Mouse (Mus musculus): ENCODE data around the gene Psat1. TPM values are rescaled to one million over a fixed set of nuclear protein-coding genes. Genes with fewer than 3 reads are reported as not detected.
A peak's percentile ranks its signal among the peaks of the same experiment; 100 is the strongest.

The Psat1 gene
- polyA plus RNA-seq, 1 experiment from 2014 or later, result 57.3 TPM

DNA sequence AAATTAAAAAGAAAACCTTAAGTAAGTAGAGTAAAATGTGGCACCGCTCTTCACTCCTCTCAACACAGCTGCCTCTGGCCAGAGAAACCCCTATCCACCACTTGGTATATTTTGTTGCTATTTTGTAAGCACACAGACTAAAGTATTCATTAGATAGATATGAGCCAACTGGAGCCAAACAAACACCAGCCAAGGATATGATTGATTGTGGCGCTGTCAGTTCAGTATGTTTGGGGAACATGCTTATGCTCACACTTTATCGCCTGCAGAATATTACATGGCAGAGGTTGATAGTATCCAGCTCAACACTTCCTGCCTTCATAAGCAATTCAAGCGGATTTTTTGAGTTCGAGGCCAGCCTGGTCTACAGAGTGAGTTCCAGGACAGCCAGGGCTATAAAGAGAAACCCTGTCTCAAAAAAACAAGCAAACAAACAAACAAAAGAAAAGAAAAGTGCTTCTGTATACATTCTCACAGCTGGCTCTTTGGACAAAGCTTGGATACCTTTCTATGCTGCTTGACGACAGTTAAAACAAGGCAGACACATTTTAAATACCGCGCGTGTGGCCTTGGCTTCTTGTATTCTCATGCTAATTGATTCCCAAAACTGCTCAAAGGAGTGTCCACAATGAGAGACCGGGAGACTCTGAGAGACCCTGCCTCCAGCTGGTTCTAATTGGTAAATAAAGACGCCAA is 4.6 kb downstream of the Psat1 start:
- TF ChIP-seq EP300 (IDR thresholded peaks at IDR 0.05; ENCODE audit: low read depth), result no peak
- TF ChIP-seq CTCF (IDR thresholded peaks at IDR 0.05; ENCODE audit: low read depth), result no peak
- H3K4me3 ChIP-seq (ENCODE audit: low read depth, low read length), result no peak overlapping the region
- 0 out of 2 replicates have a peak, but pooled peaks cover 3% of the 10 kb centered on the region for H3K4me1 ChIP-seq (ENCODE audit: insufficient read depth)
- DNase-seq (no peak), ATAC-seq (peak; percentile 36; the same call in 1 of the 2 replicates)
- no peaks in the 10 kb centered on the region for H3K9me3 ChIP-seq (ENCODE audit: low read length)
- no peak overlapping the region for H3K4me2 ChIP-seq (ENCODE audit: low read depth, low read length)
- no peaks in the 10 kb centered on the region for H3K36me3 ChIP-seq (replicated peaks; ENCODE audit: insufficient read depth, low read length)
- H3K27me3 ChIP-seq (ENCODE audit: insufficient read depth, low read length), result no peaks in the 10 kb centered on the region
- peak overlapping the region; percentile 72 for H3K27ac ChIP-seq (ENCODE audit: low read depth)
- 72% methylated on average over 11 of the region's 11 CpGs for WGBS (ENCODE audit: insufficient replicate concordance)
- H3K9ac ChIP-seq (replicated peaks), result no peak overlapping the region

DNA sequence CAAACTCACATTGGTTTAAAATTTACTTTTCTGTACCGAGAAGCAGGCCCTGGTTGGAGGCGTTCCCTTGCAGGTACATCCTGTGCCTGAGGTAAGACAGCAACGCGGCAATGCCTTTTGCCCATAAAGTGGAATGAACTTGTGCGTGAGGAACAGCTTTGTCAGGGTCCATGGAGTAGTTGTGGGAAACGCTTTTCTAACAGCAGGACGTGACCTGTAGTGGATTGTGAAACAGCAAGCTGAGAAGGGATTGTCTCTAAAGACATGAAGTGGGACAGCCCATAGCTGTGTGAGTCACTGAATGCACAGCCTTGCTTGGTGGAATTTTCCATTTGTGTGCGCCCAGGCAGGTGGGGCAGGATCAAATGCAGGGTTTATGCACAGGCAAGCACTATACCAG is 5.7 kb downstream of the Psat1 start:
- TF ChIP-seq CTCF (IDR thresholded peaks at IDR 0.05; ENCODE audit: low read depth), result no peak
- TF ChIP-seq EP300 (IDR thresholded peaks at IDR 0.05; ENCODE audit: low read depth), result no peak
- Histone ChIP-seq H3K36me3 (replicated peaks; ENCODE audit: insufficient read depth, low read length) (no peaks in the 10 kb centered on the region), H3K4me2 (ENCODE audit: low read depth, low read length) (peak overlapping the region; percentile 27), H3K4me3 (ENCODE audit: low read depth, low read length) (no peak overlapping the region), H3K9ac (replicated peaks) (no peak overlapping the region), H3K9me3 (ENCODE audit: low read length) (no peaks in the 10 kb centered on the region), H3K27ac (ENCODE audit: low read depth) (peak overlapping the region; percentile 72), H3K27me3 (ENCODE audit: insufficient read depth, low read length) (no peaks in the 10 kb centered on the region), H3K4me1 (ENCODE audit: insufficient read depth) (0 out of 2 replicates have a peak, but pooled peaks cover 3% of the 10 kb centered on the region)
- peak; percentile 32 for DNase-seq
- WGBS (ENCODE audit: insufficient replicate concordance), result 50% methylated on average over 8 of the region's 8 CpGs
- ATAC-seq, result peak; percentile 83

DNA sequence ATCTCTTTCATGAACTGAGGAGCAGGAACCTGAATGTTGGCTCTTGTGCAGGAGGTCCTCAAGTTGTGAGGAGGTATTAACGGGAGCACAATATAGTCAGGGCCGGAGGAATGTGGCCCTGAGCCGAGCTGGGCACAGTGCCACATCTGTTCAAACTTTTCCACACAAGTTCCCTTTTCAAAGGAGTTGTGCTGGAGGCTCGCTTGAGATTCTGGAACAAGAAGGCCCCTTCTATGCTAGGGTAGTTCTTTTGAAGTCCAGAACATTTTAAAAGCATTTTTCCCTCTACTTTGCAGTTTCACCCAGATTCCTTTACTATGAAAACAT is 21.5 kb downstream of the Psat1 start:
- H3K36me3 ChIP-seq (replicated peaks; ENCODE audit: insufficient read depth, low read length), result no peaks in the 10 kb centered on the region
- H3K9me3 ChIP-seq (ENCODE audit: low read length), result no peaks in the 10 kb centered on the region
- peak overlapping the region; percentile 83 for H3K27ac ChIP-seq (ENCODE audit: low read depth)
- ATAC-seq, result no peak
- DNase-seq, result peak; percentile 71
- no peak overlapping the region for H3K4me3 ChIP-seq (ENCODE audit: low read depth, low read length)
- 26% methylated on average over 4 of the region's 4 CpGs for WGBS (ENCODE audit: insufficient replicate concordance)
- no peak for TF ChIP-seq EP300 (IDR thresholded peaks at IDR 0.05; ENCODE audit: low read depth)
- no peak for TF ChIP-seq CTCF (IDR thresholded peaks at IDR 0.05; ENCODE audit: low read depth)
- H3K9ac ChIP-seq (replicated peaks), result no peak overlapping the region
- H3K27me3 ChIP-seq (ENCODE audit: insufficient read depth, low read length), result no peaks in the 10 kb centered on the region
- peak overlapping the region; percentile 91 for H3K4me2 ChIP-seq (ENCODE audit: low read depth, low read length)
- H3K4me1 ChIP-seq (ENCODE audit: insufficient read depth), result peaks cover 24% of the 10 kb centered on the region

DNA sequence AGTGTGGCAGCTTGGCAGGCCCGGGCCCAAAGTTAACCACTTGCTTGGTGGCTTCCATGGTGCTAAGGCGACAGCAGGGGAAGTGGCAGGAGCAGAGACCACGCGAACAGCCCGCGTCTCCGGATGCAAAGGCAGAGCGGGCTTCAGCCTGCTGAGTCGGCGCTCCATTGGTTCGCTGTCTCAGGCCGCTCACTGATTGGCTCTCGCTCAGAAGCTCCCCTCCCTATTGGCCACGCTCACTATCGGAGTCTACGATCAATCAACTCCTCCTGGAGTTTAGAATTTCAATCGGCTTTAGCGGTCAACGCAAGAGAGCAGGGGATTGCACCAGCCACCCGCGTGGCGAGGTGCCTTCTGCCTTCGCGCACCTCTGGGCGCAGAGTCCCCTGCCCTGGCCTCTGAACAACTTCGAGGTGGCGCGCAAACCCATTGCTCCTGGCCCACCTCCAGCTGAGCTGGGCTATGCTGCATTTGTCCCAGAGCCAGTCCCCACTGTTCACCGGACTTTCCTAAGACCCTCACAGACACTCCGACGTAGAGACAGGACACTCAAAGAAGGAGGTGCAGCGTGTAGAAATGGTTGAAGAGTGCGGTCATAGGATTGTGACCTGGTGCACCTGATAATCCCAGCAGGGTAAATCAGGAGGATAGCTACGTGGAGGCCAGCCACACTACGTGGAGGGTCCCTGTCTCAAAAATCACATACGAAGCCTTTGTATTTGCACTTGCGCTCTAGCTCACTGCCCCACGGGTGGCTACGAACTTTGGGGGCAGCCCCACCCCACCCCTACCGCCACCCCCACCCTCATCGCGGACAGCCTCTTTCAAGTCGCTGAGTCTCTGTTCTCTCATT is 22.0 kb downstream of the Psat1 start:
- 5% methylated on average over 43 of the region's 43 CpGs for WGBS (ENCODE audit: insufficient replicate concordance)
- peak; percentile 95 for ATAC-seq
- Histone ChIP-seq H3K36me3 (replicated peaks; ENCODE audit: insufficient read depth, low read length) (no peaks in the 10 kb centered on the region), H3K9me3 (ENCODE audit: low read length) (no peaks in the 10 kb centered on the region), H3K4me2 (ENCODE audit: low read depth, low read length) (peak overlapping the region; percentile 91), H3K9ac (replicated peaks) (peak overlapping the region; percentile 75), H3K4me3 (ENCODE audit: low read depth, low read length) (peak overlapping the region; percentile 76), H3K27me3 (ENCODE audit: insufficient read depth, low read length) (no peaks in the 10 kb centered on the region), H3K4me1 (ENCODE audit: insufficient read depth) (peaks cover 24% of the 10 kb centered on the region), H3K27ac (ENCODE audit: low read depth) (peak overlapping the region; percentile 83)
- peak; percentile 85 for DNase-seq
- TF ChIP-seq CTCF (IDR thresholded peaks at IDR 0.05; ENCODE audit: low read depth), result no peak; the same call in 1 of the 2 replicates
- no peak for TF ChIP-seq EP300 (IDR thresholded peaks at IDR 0.05; ENCODE audit: low read depth)

DNA sequence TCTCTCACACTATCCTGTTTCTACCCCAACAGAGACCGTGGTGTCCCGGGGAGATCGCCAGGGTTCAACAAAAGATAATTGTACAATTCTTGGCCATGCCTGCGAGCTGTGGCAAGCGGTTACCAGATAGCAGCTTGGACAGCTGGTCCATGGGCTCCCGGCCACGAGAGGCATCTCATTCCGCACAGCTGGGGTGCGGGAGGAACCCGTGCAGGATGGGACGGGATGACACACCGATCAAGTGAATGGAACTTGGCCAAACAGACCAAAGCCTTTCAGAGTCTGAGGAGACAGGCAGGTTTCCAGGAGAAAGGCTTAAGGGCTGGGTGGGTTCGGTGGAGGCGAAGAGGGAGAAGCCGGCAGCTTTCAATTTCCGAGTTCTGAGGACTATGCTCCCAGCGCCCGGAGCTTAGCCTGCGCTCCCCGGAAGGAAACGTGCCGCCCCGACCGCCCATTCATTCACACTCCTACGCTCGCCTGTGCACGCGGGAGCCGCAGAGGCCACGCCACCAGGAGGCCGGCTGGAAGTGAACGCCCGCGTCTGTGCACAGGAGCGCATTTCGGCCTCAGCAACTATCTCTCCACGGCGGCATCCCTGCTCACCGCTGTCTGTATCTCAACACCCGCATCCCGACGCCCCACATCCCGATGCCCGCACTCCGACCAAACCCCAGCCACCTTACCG is 22.8 kb downstream of the Psat1 start:
- ATAC-seq, result peak; percentile 66
- peak overlapping the region; percentile 63 for H3K27ac ChIP-seq (ENCODE audit: low read depth)
- DNase-seq, result peak; percentile 67

More for the DNA sequence above, 22.8 kb downstream of the Psat1 start:
- H3K9me3 ChIP-seq (ENCODE audit: low read length), result no peaks in the 10 kb centered on the region
- peak overlapping the region; percentile 75 for H3K9ac ChIP-seq (replicated peaks)
- H3K4me1 ChIP-seq (ENCODE audit: insufficient read depth), result peaks cover 24% of the 10 kb centered on the region
- H3K4me2 ChIP-seq (ENCODE audit: low read depth, low read length), result peak overlapping the region; percentile 91
- 0% methylated on average over 46 of the region's 46 CpGs for WGBS (ENCODE audit: insufficient replicate concordance)
- H3K4me3 ChIP-seq (ENCODE audit: low read depth, low read length), result peak overlapping the region; percentile 76
- H3K36me3 ChIP-seq (replicated peaks; ENCODE audit: insufficient read depth, low read length), result no peaks in the 10 kb centered on the region
- TF ChIP-seq EP300 (IDR thresholded peaks at IDR 0.05; ENCODE audit: low read depth) (no peak), CTCF (IDR thresholded peaks at IDR 0.05; ENCODE audit: low read depth) (peak; percentile 21; the same call in 1 of the 2 replicates)
- no peaks in the 10 kb centered on the region for H3K27me3 ChIP-seq (ENCODE audit: insufficient read depth, low read length)
